Mouse (Mus musculus): ENCODE data around the gene Mtfmt. TPM values are rescaled to one million over a fixed set of nuclear protein-coding genes. Genes with fewer than 3 reads are reported as not detected.

Gene Mtfmt
- polyA plus RNA-seq, 1 experiment from 2014 or later = 20.8 TPM

DNA sequence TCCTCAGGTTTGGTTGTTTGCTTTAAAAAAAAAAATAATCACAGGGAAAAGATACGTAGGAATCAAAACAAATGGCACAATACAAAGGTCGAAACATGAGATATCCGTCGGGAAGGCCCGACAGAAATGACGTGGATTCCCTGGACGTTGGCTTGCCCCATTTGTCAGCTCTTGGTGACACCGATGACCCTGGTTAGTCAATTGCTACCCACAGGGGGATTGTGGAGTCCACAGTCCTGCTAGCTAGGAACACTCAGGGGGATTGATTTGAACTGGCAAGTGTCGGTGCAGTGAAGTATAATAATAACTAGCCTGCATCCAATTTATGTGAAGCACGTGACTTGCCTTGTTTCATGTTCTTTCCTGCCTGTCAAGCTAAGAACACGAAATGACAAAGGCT, 32.1 kb downstream of the Mtfmt start:
- no peak overlapping the region for H3K4me2 ChIP-seq (ENCODE audit: low read length)
- WGBS = 79% methylated on average over 11 of the region's 11 CpGs
- H3K27ac ChIP-seq (ENCODE audit: low read depth, low read length) = no peak overlapping the region
- H3K4me3 ChIP-seq (ENCODE audit: low read depth, low read length) = no peak overlapping the region
- H3K4me1 ChIP-seq (ENCODE audit: control insufficient read depth, insufficient read depth, low read length) = peaks cover under 1% of the 10 kb centered on the region; the same call in 1 of the 2 replicates
- ATAC-seq (no peak), DNase-seq (ENCODE audit: low spot score) (no peak)
- no peaks in the 10 kb centered on the region for H3K9me3 ChIP-seq (replicated peaks; ENCODE audit: control insufficient read depth, low read length)
- H3K36me3 ChIP-seq (ENCODE audit: control insufficient read depth, insufficient read depth, low read length) = peaks cover 66% of the 10 kb centered on the region
- no peak overlapping the region for H3K9ac ChIP-seq (ENCODE audit: low read length)
- H3K27me3 ChIP-seq (replicated peaks; ENCODE audit: control insufficient read depth, insufficient read depth, low read length) = no peaks in the 10 kb centered on the region

DNA sequence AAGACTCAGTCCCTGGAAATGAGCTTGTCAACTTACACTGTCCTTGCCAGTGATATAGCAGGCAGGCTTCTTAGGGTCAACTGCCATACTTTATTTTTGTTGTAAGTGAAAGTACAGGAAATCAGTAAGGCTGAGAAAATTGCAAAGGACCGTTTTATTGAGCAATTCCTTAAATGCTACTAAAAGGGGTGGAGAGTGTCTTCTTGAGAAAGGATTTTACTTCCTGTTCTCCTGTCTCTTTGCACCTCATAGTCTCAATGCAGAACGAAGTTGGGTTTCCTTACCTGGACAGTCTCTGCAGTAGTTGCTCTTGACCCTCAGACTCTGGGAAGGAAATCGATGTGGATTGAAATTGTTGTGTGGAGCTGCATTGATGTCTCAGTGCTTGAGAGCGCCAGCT, 37.2 kb downstream of the Mtfmt start:
- no peak overlapping the region for H3K9ac ChIP-seq (ENCODE audit: low read length)
- H3K36me3 ChIP-seq (ENCODE audit: control insufficient read depth, insufficient read depth, low read length) = peaks cover 80% of the 10 kb centered on the region
- no peaks in the 10 kb centered on the region for H3K9me3 ChIP-seq (replicated peaks; ENCODE audit: control insufficient read depth, low read length)
- ATAC-seq (no peak), DNase-seq (ENCODE audit: low spot score) (no peak)
- no peak overlapping the region for H3K4me2 ChIP-seq (ENCODE audit: low read length)
- no peaks in the 10 kb centered on the region for H3K4me1 ChIP-seq (ENCODE audit: control insufficient read depth, insufficient read depth, low read length)
- H3K27ac ChIP-seq (ENCODE audit: low read depth, low read length) = no peak overlapping the region
- 83% methylated on average over 4 of the region's 4 CpGs for WGBS
- H3K27me3 ChIP-seq (replicated peaks; ENCODE audit: control insufficient read depth, insufficient read depth, low read length) = no peaks in the 10 kb centered on the region
- H3K4me3 ChIP-seq (ENCODE audit: low read depth, low read length) = no peak overlapping the region

DNA sequence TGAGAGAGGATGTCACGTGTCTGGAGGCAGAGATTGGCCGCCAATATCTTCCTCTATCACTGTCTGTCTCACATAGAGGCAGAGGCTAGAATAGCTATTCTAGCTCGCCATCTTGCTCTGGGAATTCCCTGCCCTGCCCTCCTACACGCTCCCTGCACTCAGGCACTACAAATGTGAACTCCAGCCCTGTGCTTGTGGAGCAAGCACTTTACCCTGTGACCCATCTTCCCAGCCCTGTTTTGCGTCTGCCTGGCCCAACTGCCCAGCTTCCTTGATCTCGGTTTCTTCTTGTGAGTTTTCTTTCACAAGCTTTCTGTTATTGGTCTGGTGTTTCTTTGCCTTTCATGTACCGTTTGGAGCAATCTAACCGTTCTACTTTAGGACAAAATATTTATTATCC, 43.6 kb downstream of the Mtfmt start:
- H3K27me3 ChIP-seq (replicated peaks; ENCODE audit: control insufficient read depth, insufficient read depth, low read length) = no peaks in the 10 kb centered on the region
- H3K4me1 ChIP-seq (ENCODE audit: control insufficient read depth, insufficient read depth, low read length) = no peaks in the 10 kb centered on the region
- 86% methylated on average over 8 of the region's 8 CpGs for WGBS
- no peaks in the 10 kb centered on the region for H3K9me3 ChIP-seq (replicated peaks; ENCODE audit: control insufficient read depth, low read length)
- ATAC-seq = no peak
- H3K9ac ChIP-seq (ENCODE audit: low read length) = no peak overlapping the region
- H3K36me3 ChIP-seq (ENCODE audit: control insufficient read depth, insufficient read depth, low read length) = peaks cover 82% of the 10 kb centered on the region
- no peak overlapping the region for H3K27ac ChIP-seq (ENCODE audit: low read depth, low read length)
- DNase-seq (ENCODE audit: low spot score) = no peak
- H3K4me3 ChIP-seq (ENCODE audit: low read depth, low read length) = no peak overlapping the region
- no peak overlapping the region for H3K4me2 ChIP-seq (ENCODE audit: low read length)

DNA sequence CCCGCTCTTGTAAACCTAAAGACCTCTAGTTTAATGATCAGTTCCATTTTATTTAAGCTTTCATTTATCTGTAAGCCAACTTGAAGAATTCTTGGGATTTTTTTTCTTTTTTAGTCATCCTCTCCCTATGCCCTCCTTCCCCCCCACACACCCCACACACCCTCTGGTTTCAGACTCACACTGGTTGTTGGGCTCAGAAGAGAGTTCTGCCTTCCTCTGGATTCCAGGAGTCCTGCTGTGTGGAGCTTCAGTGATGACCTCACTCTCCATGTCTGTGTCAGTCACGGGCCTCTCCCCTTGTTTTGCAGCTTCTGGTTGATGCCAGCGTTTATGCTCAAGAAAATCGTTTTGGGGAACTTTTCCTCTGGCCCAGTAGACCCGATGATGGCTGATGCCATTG, 44.5 kb downstream of the Mtfmt start:
- no peaks in the 10 kb centered on the region for H3K27me3 ChIP-seq (replicated peaks; ENCODE audit: control insufficient read depth, insufficient read depth, low read length)
- H3K4me2 ChIP-seq (ENCODE audit: low read length) = no peak overlapping the region
- no peak overlapping the region for H3K9ac ChIP-seq (ENCODE audit: low read length)
- no peak overlapping the region for H3K4me3 ChIP-seq (ENCODE audit: low read depth, low read length)
- H3K36me3 ChIP-seq (ENCODE audit: control insufficient read depth, insufficient read depth, low read length) = peaks cover 82% of the 10 kb centered on the region
- no peak for ATAC-seq
- DNase-seq (ENCODE audit: low spot score) = no peak
- no peaks in the 10 kb centered on the region for H3K4me1 ChIP-seq (ENCODE audit: control insufficient read depth, insufficient read depth, low read length)
- H3K27ac ChIP-seq (ENCODE audit: low read depth, low read length) = no peak overlapping the region
- H3K9me3 ChIP-seq (replicated peaks; ENCODE audit: control insufficient read depth, low read length) = no peaks in the 10 kb centered on the region
- 87% methylated on average over 5 of the region's 5 CpGs for WGBS

DNA sequence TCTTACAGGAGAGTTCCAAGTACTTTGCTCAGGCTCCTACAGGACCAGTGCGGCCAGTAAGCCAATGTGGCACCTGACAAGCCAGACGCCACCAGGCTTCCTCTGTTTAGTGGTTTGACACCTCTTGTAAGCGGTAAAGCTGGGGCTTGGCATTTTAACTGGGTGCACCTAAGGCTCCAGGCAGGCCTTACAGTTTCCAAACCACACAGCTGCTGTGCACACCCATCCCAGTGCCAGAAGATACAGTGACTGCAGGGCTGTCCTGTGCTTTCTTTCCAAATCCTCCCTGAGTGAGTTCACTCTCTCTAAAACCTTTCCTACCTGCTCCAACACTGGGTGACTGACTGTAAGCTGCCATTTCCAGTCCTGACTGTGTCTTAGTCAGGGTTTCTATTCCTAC, 55.9 kb downstream of the Mtfmt start:
- DNase-seq (ENCODE audit: low spot score) (no peak), ATAC-seq (no peak)
- Histone ChIP-seq H3K9me3 (replicated peaks; ENCODE audit: control insufficient read depth, low read length) (no peaks in the 10 kb centered on the region), H3K36me3 (ENCODE audit: control insufficient read depth, insufficient read depth, low read length) (peaks cover 20% of the 10 kb centered on the region), H3K27ac (ENCODE audit: low read depth, low read length) (no peak overlapping the region), H3K4me3 (ENCODE audit: low read depth, low read length) (no peak overlapping the region), H3K27me3 (replicated peaks; ENCODE audit: control insufficient read depth, insufficient read depth, low read length) (no peaks in the 10 kb centered on the region), H3K4me2 (ENCODE audit: low read length) (no peak overlapping the region), H3K9ac (ENCODE audit: low read length) (no peak overlapping the region), H3K4me1 (ENCODE audit: control insufficient read depth, insufficient read depth, low read length) (no peaks in the 10 kb centered on the region)
- WGBS = 97% methylated on average over 3 of the region's 3 CpGs

DNA sequence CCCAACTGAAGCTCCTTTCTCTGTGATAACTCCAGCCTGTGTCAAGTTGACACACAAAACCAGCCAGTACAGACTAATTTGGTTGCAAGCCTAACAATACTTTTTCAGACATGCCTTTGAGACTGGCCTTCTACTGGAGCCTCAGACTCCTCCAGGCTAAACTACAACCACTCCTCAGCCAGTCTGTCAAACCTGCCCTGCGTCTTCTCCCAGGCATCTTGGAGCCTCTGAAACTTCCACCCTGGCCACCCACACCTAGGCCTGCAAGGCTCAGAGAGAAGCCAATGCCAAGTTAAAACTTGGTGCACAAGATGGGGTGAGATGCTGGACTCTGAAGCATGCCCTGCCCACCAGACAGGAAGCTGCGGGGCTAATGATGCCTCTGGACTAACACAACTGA, 56.8 kb downstream of the Mtfmt start:
- no peaks in the 10 kb centered on the region for H3K4me1 ChIP-seq (ENCODE audit: control insufficient read depth, insufficient read depth, low read length)
- H3K36me3 ChIP-seq (ENCODE audit: control insufficient read depth, insufficient read depth, low read length) = peaks cover 11% of the 10 kb centered on the region
- no peak for ATAC-seq
- H3K4me3 ChIP-seq (ENCODE audit: low read depth, low read length) = no peak overlapping the region
- no peak overlapping the region for H3K9ac ChIP-seq (ENCODE audit: low read length)
- no peak overlapping the region for H3K27ac ChIP-seq (ENCODE audit: low read depth, low read length)
- WGBS = 96% methylated on average over 2 of the region's 2 CpGs
- no peaks in the 10 kb centered on the region for H3K9me3 ChIP-seq (replicated peaks; ENCODE audit: control insufficient read depth, low read length)
- H3K27me3 ChIP-seq (replicated peaks; ENCODE audit: control insufficient read depth, insufficient read depth, low read length) = no peaks in the 10 kb centered on the region
- H3K4me2 ChIP-seq (ENCODE audit: low read length) = no peak overlapping the region
- DNase-seq (ENCODE audit: low spot score) = no peak

DNA sequence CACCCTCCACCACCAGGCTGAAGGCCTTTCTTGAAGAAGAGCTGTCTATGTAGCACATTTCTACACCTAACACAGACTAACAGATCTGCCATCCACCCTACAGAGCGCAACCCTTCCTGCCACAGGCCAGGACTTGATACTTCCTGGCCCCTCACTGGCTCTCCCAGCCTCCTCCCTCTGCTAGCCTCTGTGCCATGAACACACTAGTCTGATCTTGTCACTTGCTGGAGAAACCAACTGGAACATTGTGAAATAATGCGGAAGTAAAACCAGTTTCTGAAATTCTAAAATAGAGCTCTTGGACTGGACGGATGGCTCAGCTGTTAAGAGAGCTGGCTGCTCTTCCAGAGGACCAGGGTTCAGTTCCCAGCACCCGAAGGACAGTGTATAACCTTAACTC, 57.3 kb downstream of the Mtfmt start:
- no peak overlapping the region for H3K4me3 ChIP-seq (ENCODE audit: low read depth, low read length)
- DNase-seq (ENCODE audit: low spot score) = no peak
- peaks cover 6% of the 10 kb centered on the region for H3K36me3 ChIP-seq (ENCODE audit: control insufficient read depth, insufficient read depth, low read length)
- H3K4me1 ChIP-seq (ENCODE audit: control insufficient read depth, insufficient read depth, low read length) = no peaks in the 10 kb centered on the region
- WGBS = 94% methylated on average over 4 of the region's 4 CpGs
- no peak for ATAC-seq
- H3K27ac ChIP-seq (ENCODE audit: low read depth, low read length) = no peak overlapping the region
- no peak overlapping the region for H3K4me2 ChIP-seq (ENCODE audit: low read length)
- no peak overlapping the region for H3K9ac ChIP-seq (ENCODE audit: low read length)
- H3K9me3 ChIP-seq (replicated peaks; ENCODE audit: control insufficient read depth, low read length) = no peaks in the 10 kb centered on the region
- H3K27me3 ChIP-seq (replicated peaks; ENCODE audit: control insufficient read depth, insufficient read depth, low read length) = no peaks in the 10 kb centered on the region

DNA sequence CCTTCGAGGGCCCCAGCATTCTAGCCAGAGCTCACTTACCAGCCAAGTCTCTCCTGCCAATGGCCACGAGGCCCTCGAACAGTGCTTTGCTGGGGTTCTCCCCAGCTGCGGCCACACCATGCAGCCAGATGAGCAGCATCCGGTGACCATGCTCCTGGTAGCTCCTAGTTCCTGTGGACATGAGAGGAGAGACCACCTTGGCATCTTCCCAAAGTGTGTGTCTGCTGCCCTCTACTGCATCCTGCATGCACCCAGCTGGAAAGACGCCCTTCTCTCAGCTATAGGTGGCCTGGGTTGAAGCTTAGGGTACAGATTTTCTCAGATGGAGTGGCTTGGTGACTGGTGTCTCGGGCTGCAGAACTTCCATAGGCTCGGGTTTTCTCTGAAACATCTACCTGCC, 66.6 kb downstream of the Mtfmt start:
- H3K4me3 ChIP-seq (ENCODE audit: low read depth, low read length) = no peak overlapping the region
- H3K36me3 ChIP-seq (ENCODE audit: control insufficient read depth, insufficient read depth, low read length) = no peaks in the 10 kb centered on the region
- no peak overlapping the region for H3K4me2 ChIP-seq (ENCODE audit: low read length)
- no peak overlapping the region for H3K9ac ChIP-seq (ENCODE audit: low read length)
- no peak overlapping the region for H3K27ac ChIP-seq (ENCODE audit: low read depth, low read length)
- DNase-seq (ENCODE audit: low spot score) = peak; percentile 52
- 58% methylated on average over 8 of the region's 8 CpGs for WGBS
- no peaks in the 10 kb centered on the region for H3K9me3 ChIP-seq (replicated peaks; ENCODE audit: control insufficient read depth, low read length)
- no peak for ATAC-seq
- H3K4me1 ChIP-seq (ENCODE audit: control insufficient read depth, insufficient read depth, low read length) = no peaks in the 10 kb centered on the region
- H3K27me3 ChIP-seq (replicated peaks; ENCODE audit: control insufficient read depth, insufficient read depth, low read length) = no peaks in the 10 kb centered on the region
